Mouse (Mus musculus) midbrain, postnatal 0 days (tissue): ENCODE data around the gene Myo1a. TPM values are rescaled to one million over a fixed set of nuclear protein-coding genes. Genes with fewer than 3 reads are reported as not detected.

Experiments
- ATAC-seq: fragments of 200-750 bp; cut with Nextera tagmentation; 2 replicates; pipeline ENCODE4 v1.8.0; 2017; ENCODE audit warnings: moderate number of reproducible peaks, mild to moderate bottlenecking, moderate TSS enrichment, moderate library complexity; ENCODE audit not compliant: low FRiP score
- DNase-seq: peaks from one replicate; pipeline ENCODE4 v3.0.0-alpha.2; 2015; ENCODE audit warnings: low spot score
- H3K27ac ChIP-seq: fragments of 300-500 bp; sonication (generic); 2 replicates; pipeline ENCODE4 v1.5.1; 2014; ENCODE audit warnings: low read depth, mild to moderate bottlenecking, low read length, mixed read lengths
- H3K27me3 ChIP-seq: fragments of 300-500 bp; sonication (generic); 2 replicates; pipeline ENCODE4 v1.6.1; 2014; ENCODE audit warnings: low read length, control low read depth, mixed read lengths; ENCODE audit not compliant: insufficient read depth
- H3K36me3 ChIP-seq: fragments of 300-500 bp; sonication (generic); 2 replicates; pipeline ENCODE4 v1.6.1; 2014; ENCODE audit warnings: low read length, control low read depth, mixed read lengths; ENCODE audit not compliant: insufficient read depth
- H3K4me1 ChIP-seq: fragments of 300-500 bp; sonication (generic); 2 replicates; pipeline ENCODE4 v1.6.1; 2014; ENCODE audit warnings: mild to moderate bottlenecking, control low read depth, antibody characterized with exemption, low read length, mixed read lengths; ENCODE audit not compliant: insufficient read depth
- H3K4me2 ChIP-seq: fragments of 300-500 bp; sonication (generic); 2 replicates; pipeline ENCODE4 v1.6.1; 2014; ENCODE audit warnings: low read depth, mild to moderate bottlenecking, low read length, mixed read lengths; ENCODE audit not compliant: poor library complexity, severe bottlenecking
- H3K4me3 ChIP-seq: fragments of 300-500 bp; sonication (generic); 2 replicates; pipeline ENCODE4 v1.5.1; 2014; ENCODE audit warnings: low read depth, mild to moderate bottlenecking, low read length, moderate library complexity
- H3K9ac ChIP-seq: fragments of 300-500 bp; sonication (generic); replicated peaks from 2 replicates; pipeline ENCODE4 v1.6.1; 2014; ENCODE audit warnings: mild to moderate bottlenecking, low read length, moderate library complexity, mixed read lengths; ENCODE audit not compliant: poor library complexity, severe bottlenecking
- H3K9me3 ChIP-seq: fragments of 300-500 bp; sonication (generic); 2 replicates; pipeline ENCODE4 v1.6.1; 2016; ENCODE audit warnings: low read length, control low read depth
- CTCF ChIP-seq: IDR thresholded peaks from 2 replicates; pipeline ENCODE4 v1.5.1; 2016; ENCODE audit warnings: antibody characterized with exemption, mild to moderate bottlenecking
- WGBS: fragments of 180-500 bp; shearing (Covaris S2); extraction: QIAGEN DNeasy Blood & Tissue Kit; methylation state at CpG from one replicate; pipeline ENCODE4 v1.1.7; 2014; 5-methylcytosine and 5-hydroxymethylcytosine counted together
- polyA plus RNA-seq: library from polyadenylated mRNA; unstranded; fragments of >200 nt; fragmentation: Nextera tagmentation; extraction: Ambion mirVana; gene quantifications from 2 replicates; pipeline ENCODE4 v1.2.1, GENCODE M21; 2015
- total RNA-seq: library from RNA; depleted of rRNA; stranded (reverse); fragments of >200 nt; gene quantifications from 2 replicates; pipeline ENCODE4 v1.2.3, GENCODE M21; 2014

Myo1a gene
- total and polyA plus RNA-seq, 2 experiments from 2014 or later: 0.15 to 0.77 TPM

GRCm38 (mm10) chr10:127708850-127709370 is 3.9 kb downstream of the Myo1a start:
- Histone ChIP-seq H3K4me1 (no peaks in the 10 kb centered on the region), H3K27ac (no peak overlapping the region), H3K36me3 (no peaks in the 10 kb centered on the region), H3K4me3 (no peak overlapping the region), H3K27me3 (no peaks in the 10 kb centered on the region), H3K9me3 (no peaks in the 10 kb centered on the region), H3K4me2 (no peak overlapping the region), H3K9ac (no peak overlapping the region)
- TF ChIP-seq CTCF: no peak
- no peak for DNase-seq
- no peak for ATAC-seq
- WGBS: 75% methylated on average over 3 of the region's 3 CpGs

GRCm38 (mm10) chr10:127710331-127710730 is 5.4 kb downstream of the Myo1a start:
- Histone ChIP-seq H3K36me3 (no peaks in the 10 kb centered on the region), H3K27ac (no peak overlapping the region), H3K27me3 (no peaks in the 10 kb centered on the region), H3K4me3 (no peak overlapping the region), H3K9me3 (no peaks in the 10 kb centered on the region), H3K4me2 (no peak overlapping the region), H3K4me1 (no peaks in the 10 kb centered on the region), H3K9ac (no peak overlapping the region)
- 89% methylated on average over 13 of the region's 13 CpGs for WGBS
- no peak for TF ChIP-seq CTCF
- no peak for ATAC-seq
- no peak for DNase-seq

DNA sequence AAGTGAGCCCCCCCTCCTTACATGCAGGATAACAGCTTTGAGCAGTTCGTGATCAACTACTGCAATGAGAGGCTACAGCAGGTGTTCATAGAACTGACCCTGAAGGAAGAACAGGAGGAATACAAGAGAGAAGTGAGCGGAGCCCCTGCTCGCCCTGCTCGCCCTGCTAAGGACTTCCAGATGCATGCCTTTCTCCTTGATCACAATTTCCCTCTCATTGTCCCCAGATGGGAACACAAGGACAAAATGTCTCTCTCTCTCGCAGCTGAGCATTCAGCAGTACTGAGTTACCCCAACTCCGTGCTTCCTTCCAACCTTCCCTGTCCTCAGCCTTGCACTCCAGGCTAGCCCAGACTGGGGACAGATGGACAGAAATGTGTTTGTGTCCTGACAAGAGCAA is 7.8 kb downstream of the Myo1a start:
- TF ChIP-seq CTCF: no peak
- no peak for ATAC-seq
- Histone ChIP-seq H3K27me3 (no peaks in the 10 kb centered on the region), H3K4me2 (no peak overlapping the region), H3K4me1 (no peaks in the 10 kb centered on the region), H3K27ac (no peak overlapping the region), H3K9me3 (no peaks in the 10 kb centered on the region), H3K36me3 (no peaks in the 10 kb centered on the region), H3K4me3 (no peak overlapping the region), H3K9ac (no peak overlapping the region)
- DNase-seq: no peak
- WGBS: 91% methylated on average over 6 of the region's 6 CpGs

DNA sequence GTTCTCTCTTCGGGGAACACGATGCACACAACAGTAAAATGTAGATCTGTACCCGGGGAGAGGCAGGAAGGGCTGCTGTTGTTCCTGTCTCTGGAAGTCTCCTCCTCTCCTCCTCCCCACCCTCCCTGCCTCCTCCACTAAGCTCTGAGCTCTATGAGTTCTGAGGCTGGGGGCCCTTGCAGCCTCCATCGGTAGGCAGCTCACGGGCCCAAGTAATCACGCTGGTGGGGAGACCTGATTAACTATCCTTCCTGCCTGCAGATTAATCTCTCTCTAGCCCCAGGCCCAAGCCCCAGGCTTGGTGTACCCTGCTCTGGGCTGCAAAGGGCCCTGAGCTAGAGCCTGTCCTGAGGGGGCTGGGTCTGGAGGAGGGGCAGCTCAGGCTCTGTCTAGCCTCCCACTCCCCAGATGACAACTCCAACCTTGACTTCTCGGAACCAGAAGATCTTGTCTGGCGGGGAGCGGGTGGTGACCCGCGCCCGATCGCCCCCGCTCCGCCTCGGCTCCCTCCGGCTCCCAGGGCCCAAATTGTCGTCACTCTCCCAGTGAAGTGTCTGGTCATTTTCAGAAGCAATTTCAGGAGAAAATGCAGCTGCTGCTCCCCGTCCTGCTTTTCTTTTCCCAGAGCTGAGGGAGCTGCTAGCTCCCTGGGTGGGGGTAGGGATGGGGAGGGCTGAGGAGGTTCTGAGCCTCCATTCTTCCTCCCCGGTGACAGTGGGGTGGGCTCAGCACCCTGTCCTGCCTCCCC is 16.9 kb downstream of the Myo1a start:
- no peaks in the 10 kb centered on the region for H3K36me3 ChIP-seq
- peak overlapping the region; percentile 44; the same call in 1 of the 2 replicates for H3K9ac ChIP-seq
- H3K27me3 ChIP-seq: peaks cover 5% of the 10 kb centered on the region; the same call in 1 of the 2 replicates
- no peak overlapping the region for H3K4me3 ChIP-seq
- no peak overlapping the region for H3K27ac ChIP-seq
- no peaks in the 10 kb centered on the region for H3K9me3 ChIP-seq
- 11% methylated on average over 20 of the region's 20 CpGs for WGBS
- no peak for ATAC-seq
- 0 out of 2 replicates have a peak overlapping the region, but pooled peaks have one; percentile 3 for H3K4me2 ChIP-seq
- H3K4me1 ChIP-seq: 0 out of 2 replicates have a peak, but pooled peaks cover 3% of the 10 kb centered on the region
- TF ChIP-seq CTCF: no peak
- DNase-seq: no peak

DNA sequence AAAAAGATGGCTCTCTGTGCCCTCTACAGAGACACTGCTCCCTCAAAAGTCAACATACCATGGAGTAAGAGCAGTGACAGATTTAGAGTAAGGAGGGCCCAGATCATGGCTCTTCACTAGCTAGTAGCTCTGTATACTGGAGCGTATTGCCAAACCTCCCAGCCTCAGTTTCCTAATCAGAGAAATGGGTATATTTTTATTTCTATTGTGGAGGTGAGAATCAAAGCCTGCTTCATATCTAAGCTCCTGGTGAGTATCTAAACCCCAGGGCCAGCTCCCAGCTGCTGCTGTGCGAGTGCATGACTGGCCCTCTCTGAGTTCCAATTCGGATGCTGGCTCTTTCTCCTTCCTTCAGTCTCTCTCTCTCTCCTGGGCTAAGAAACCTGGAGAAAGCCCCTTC is 19.2 kb downstream of the Myo1a start, which contains the start of gene Tac2:
Gene Tac2 (plus strand): TSS at position 301 of the 400 bp plus-strand sequence.
- H3K9me3 ChIP-seq: no peaks in the 10 kb centered on the region
- no peak for DNase-seq
- no peak for TF ChIP-seq CTCF
- H3K36me3 ChIP-seq: no peaks in the 10 kb centered on the region
- H3K4me3 ChIP-seq: no peak within 1 kb of the TSS
- H3K27ac ChIP-seq: no peak within 1 kb of the TSS
- no peak within 1 kb of the TSS for H3K4me2 ChIP-seq
- H3K27me3 ChIP-seq: peaks cover 8% of the 10 kb centered on the region
- ATAC-seq: no peak
- 87% methylated on average over 3 of the region's 3 CpGs for WGBS
- H3K9ac ChIP-seq: no peak within 1 kb of the TSS
- H3K4me1 ChIP-seq: 0 out of 2 replicates have a peak, but pooled peaks cover 3% of the 10 kb centered on the region

DNA sequence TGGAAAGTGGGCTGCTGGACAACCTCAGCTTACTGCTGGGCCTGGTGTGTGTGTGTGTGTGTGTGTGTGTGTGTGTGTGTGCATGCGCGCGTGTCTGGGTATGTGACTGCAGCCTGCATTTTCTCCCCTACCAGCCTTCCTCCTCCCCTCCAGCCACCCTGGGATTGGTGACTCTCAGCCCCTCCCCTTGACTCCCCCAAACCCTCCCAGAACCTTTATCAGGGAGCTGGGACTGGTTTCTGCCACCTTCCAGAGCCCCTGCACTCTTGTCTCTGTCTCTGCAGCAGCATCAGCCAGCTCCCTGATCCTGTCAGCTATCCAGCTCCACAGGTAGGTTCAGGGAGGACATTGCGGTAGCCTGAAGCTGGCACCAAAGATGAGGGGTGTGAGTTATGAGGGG is 20.2 kb downstream of the Myo1a start:
- Histone ChIP-seq H3K4me3 (no peak overlapping the region), H3K4me2 (no peak overlapping the region), H3K27ac (no peak overlapping the region), H3K9ac (no peak overlapping the region), H3K4me1 (0 out of 2 replicates have a peak, but pooled peaks cover 3% of the 10 kb centered on the region), H3K36me3 (no peaks in the 10 kb centered on the region), H3K27me3 (peaks cover 8% of the 10 kb centered on the region), H3K9me3 (no peaks in the 10 kb centered on the region)
- ATAC-seq: no peak
- TF ChIP-seq CTCF: no peak
- DNase-seq: no peak
- WGBS: 82% methylated on average over 4 of the region's 4 CpGs
